Mouse (Mus musculus) limb, embryonic 14.5 days (tissue): ENCODE results near the gene Dok3. TPM values are rescaled to one million over a fixed set of nuclear protein-coding genes. Genes with fewer than 3 reads are reported as not detected.

Source experiments
- ATAC-seq: fragments of 200-750 bp; cut with Nextera tagmentation; 2 replicates; pipeline ENCODE4 v1.8.0; 2017; ENCODE audit warnings: low read depth, moderate number of reproducible peaks, moderate TSS enrichment; ENCODE audit not compliant: low FRiP score
- DNase-seq: peaks from one replicate; pipeline ENCODE4 v3.0.0-alpha.2; 2015; ENCODE audit warnings: low spot score
- H3K27ac ChIP-seq: fragments of 300-500 bp; sonication (generic); replicated peaks from 2 replicates; pipeline ENCODE4 v1.5.1; 2014; ENCODE audit warnings: low read depth, mild to moderate bottlenecking, low read length, moderate library complexity, mixed read lengths
- H3K27me3 ChIP-seq: fragments of 300-500 bp; sonication (generic); 2 replicates; pipeline ENCODE4 v1.6.1; 2014; ENCODE audit warnings: low read length, mixed read lengths; ENCODE audit not compliant: control insufficient read depth, insufficient read depth
- H3K36me3 ChIP-seq: fragments of 300-500 bp; sonication (generic); 2 replicates; pipeline ENCODE4 v1.6.1; 2014; ENCODE audit warnings: mild to moderate bottlenecking, low read length, moderate library complexity, mixed read lengths; ENCODE audit not compliant: control insufficient read depth, insufficient read depth
- H3K4me1 ChIP-seq: fragments of 300-500 bp; sonication (generic); 2 replicates; pipeline ENCODE4 v1.6.1; 2014; ENCODE audit warnings: antibody characterized with exemption, low read length, mixed read lengths; ENCODE audit not compliant: control insufficient read depth, insufficient read depth
- H3K4me2 ChIP-seq: fragments of 300-500 bp; sonication (generic); replicated peaks from 2 replicates; pipeline ENCODE4 v1.6.1; 2014; ENCODE audit warnings: low read depth, mild to moderate bottlenecking, low read length, moderate library complexity; ENCODE audit not compliant: severe bottlenecking
- H3K4me3 ChIP-seq: fragments of 300-500 bp; sonication (generic); replicated peaks from 2 replicates; pipeline ENCODE4 v1.5.1; 2014; ENCODE audit warnings: low read length
- H3K9ac ChIP-seq: fragments of 300-500 bp; sonication (generic); 2 replicates; pipeline ENCODE4 v1.6.1; 2014; ENCODE audit warnings: mild to moderate bottlenecking, low read depth, low read length, moderate library complexity; ENCODE audit not compliant: severe bottlenecking
- H3K9me3 ChIP-seq: fragments of 300-500 bp; sonication (generic); 2 replicates; pipeline ENCODE4 v1.6.1; 2016; ENCODE audit warnings: low read length; ENCODE audit not compliant: control insufficient read depth
- POLR2A ChIP-seq: fragments of 200-500 bp; IDR thresholded peaks from 2 replicates; pipeline ENCODE4 v1.8.0; 2012; ENCODE audit warnings: inconsistent platforms, mild to moderate bottlenecking, moderate library complexity, borderline replicate concordance; ENCODE audit not compliant: insufficient read depth, insufficient read length; ENCODE audit errors: extremely low read depth
- WGBS: fragments of 180-500 bp; shearing (Covaris S2); extraction: QIAGEN DNeasy Blood & Tissue Kit; methylation state at CpG from one replicate; pipeline ENCODE4 v1.1.7; 2014; 5-methylcytosine and 5-hydroxymethylcytosine counted together
- polyA plus RNA-seq, 2 experiments: library from polyadenylated mRNA; depleted of rRNA in 1 of 2; stranded (reverse) in 1 of 2; unstranded in 1 of 2; fragments of >200 nt; fragmentation: Nextera tagmentation in 1 of 2; extraction: Ambion mirVana in 1 of 2; gene quantifications; 2 replicates each; pipeline versions ENCODE4 v1.2.1 to v1.2.3; 2012 to 2014

Dok3 gene
- polyA plus RNA-seq, 2 experiments, result 4.4 to 9.1 TPM

GRCm38 (mm10) chr13:55536194-55537175 lies 7.4 kb upstream of the Dok3 start, which contains the start of gene Ddx41:
Gene Ddx41 (minus strand): TSS chr13:55536658.
- TF ChIP-seq POLR2A, result no peak
- Histone ChIP-seq H3K9ac (peak within 1 kb of the TSS; percentile 72), H3K27me3 (no peaks in the 10 kb centered on the region), H3K4me1 (peaks cover 6% of the 10 kb centered on the region; the same call in 1 of the 2 replicates), H3K9me3 (no peaks in the 10 kb centered on the region), H3K4me2 (peak within 1 kb of the TSS; percentile 63), H3K36me3 (peaks cover 78% of the 10 kb centered on the region), H3K27ac (peak within 1 kb of the TSS; percentile 22; the same call in 1 of the 2 replicates), H3K4me3 (peak within 1 kb of the TSS; percentile 88)
- DNase-seq (peak; percentile 99), ATAC-seq (peak; percentile 97)
- 4% methylated on average over 59 of the region's 70 CpGs for WGBS

GRCm38 (mm10) chr13:55535796-55536193 lies 6.7 kb upstream of the Dok3 start:
- 17% methylated on average over 17 of the region's 17 CpGs for WGBS
- Histone ChIP-seq H3K4me3 (peak overlapping the region; percentile 88), H3K9me3 (no peaks in the 10 kb centered on the region), H3K9ac (peak overlapping the region; percentile 72), H3K36me3 (peaks cover 76% of the 10 kb centered on the region), H3K4me1 (peaks cover 6% of the 10 kb centered on the region; the same call in 1 of the 2 replicates), H3K4me2 (peak overlapping the region; percentile 63), H3K27me3 (no peaks in the 10 kb centered on the region), H3K27ac (no peak overlapping the region)
- DNase-seq (no peak), ATAC-seq (no peak)
- no peak for TF ChIP-seq POLR2A

GRCm38 (mm10) chr13:55535191-55535590 lies 6.1 kb upstream of the Dok3 start:
- TF ChIP-seq POLR2A, result no peak
- peaks cover 76% of the 10 kb centered on the region for H3K36me3 ChIP-seq
- H3K27ac ChIP-seq, result no peak overlapping the region
- peak overlapping the region; percentile 63 for H3K4me2 ChIP-seq
- 92% methylated on average over 15 of the region's 15 CpGs for WGBS
- DNase-seq (no peak), ATAC-seq (no peak)
- peak overlapping the region; percentile 88 for H3K4me3 ChIP-seq
- 0 out of 2 replicates have a peak overlapping the region, but pooled peaks have one; percentile 72 for H3K9ac ChIP-seq
- H3K4me1 ChIP-seq, result peaks cover 6% of the 10 kb centered on the region; the same call in 1 of the 2 replicates
- no peaks in the 10 kb centered on the region for H3K27me3 ChIP-seq
- no peaks in the 10 kb centered on the region for H3K9me3 ChIP-seq

- Histone ChIP-seq H3K27me3 (no peaks in the 10 kb centered on the region), H3K36me3 (peaks cover 37% of the 10 kb centered on the region), H3K9ac (no peak overlapping the region), H3K4me3 (no peak overlapping the region), H3K4me1 (no peaks in the 10 kb centered on the region), H3K4me2 (no peak overlapping the region), H3K9me3 (no peaks in the 10 kb centered on the region), H3K27ac (0 out of 2 replicates have a peak overlapping the region, but pooled peaks have one; percentile 9)
- 79% methylated on average over 18 of the region's 18 CpGs for WGBS
- no peak for TF ChIP-seq POLR2A
- ATAC-seq, result no peak
- no peak for DNase-seq
These were observed 993 bp downstream of the Dok3 start for GRCm38 (mm10) chr13:55527834-55528772.

GRCm38 (mm10) chr13:55527212-55527611 lies 1.9 kb downstream of the Dok3 start:
- no peaks in the 10 kb centered on the region for H3K9me3 ChIP-seq
- peaks cover 30% of the 10 kb centered on the region for H3K36me3 ChIP-seq
- no peak overlapping the region for H3K9ac ChIP-seq
- no peak overlapping the region for H3K4me3 ChIP-seq
- H3K4me1 ChIP-seq, result no peaks in the 10 kb centered on the region
- no peak overlapping the region for H3K27ac ChIP-seq
- H3K27me3 ChIP-seq, result no peaks in the 10 kb centered on the region
- no peak for DNase-seq
- TF ChIP-seq POLR2A, result no peak
- WGBS, result 79% methylated on average over 16 of the region's 16 CpGs
- H3K4me2 ChIP-seq, result no peak overlapping the region
- no peak for ATAC-seq
